Mouse (Mus musculus): ENCODE data around the gene Prkar1b.
A peak's percentile ranks its signal among the peaks of the same experiment; 100 is the strongest.

GRCm38 (mm10) chr5:139107815-139108214, 42.0 kb downstream of the Prkar1b start:
- TF ChIP-seq CTCF (IDR thresholded peaks at IDR 0.05; ENCODE audit: control insufficient read depth, insufficient read depth, low read length), result peak; percentile 42; the same call in 1 of the 2 replicates
- no peak for TF ChIP-seq POLR2A (IDR thresholded peaks at IDR 0.05; ENCODE audit: borderline replicate concordance, control insufficient read depth, low read depth, low read length)

All from bone marrow, adult 2 months (tissue).